Mouse (Mus musculus) midbrain, embryonic 11.5 days (tissue): ENCODE data around the gene Thpo. TPM values are rescaled to one million over a fixed set of nuclear protein-coding genes. Genes with fewer than 3 reads are reported as not detected.
A peak's percentile ranks its signal among the peaks of the same experiment; 100 is the strongest.

Source experiments
- ATAC-seq: fragments of 200-750 bp; cut with Nextera tagmentation; 2 replicates; pipeline ENCODE4 v1.8.0; 2017; ENCODE audit warnings: moderate TSS enrichment, moderate library complexity; ENCODE audit not compliant: low FRiP score
- DNase-seq: peaks from one replicate; pipeline ENCODE4 v3.0.0; 2015; ENCODE audit warnings: low spot score; ENCODE audit errors: missing footprints
- H3K27ac ChIP-seq: fragments of 300-500 bp; sonication (generic); 2 replicates; pipeline ENCODE4 v1.5.1; 2014; ENCODE audit warnings: low read depth, low read length
- H3K27me3 ChIP-seq: fragments of 300-500 bp; sonication (generic); 2 replicates; pipeline ENCODE4 v1.6.1; 2014; ENCODE audit warnings: mild to moderate bottlenecking, low read length, moderate library complexity, mixed read lengths; ENCODE audit not compliant: control insufficient read depth, insufficient read depth
- H3K36me3 ChIP-seq: fragments of 300-500 bp; sonication (generic); 2 replicates; pipeline ENCODE4 v1.6.1; 2014; ENCODE audit warnings: mild to moderate bottlenecking, low read length, moderate library complexity, mixed read lengths; ENCODE audit not compliant: control insufficient read depth, insufficient read depth
- H3K4me1 ChIP-seq: fragments of 300-500 bp; sonication (generic); 2 replicates; pipeline ENCODE4 v1.6.1; 2014; ENCODE audit warnings: low read length; ENCODE audit not compliant: control insufficient read depth, insufficient read depth
- H3K4me2 ChIP-seq: fragments of 300-500 bp; sonication (generic); 2 replicates; pipeline ENCODE4 v1.6.1; 2014; ENCODE audit warnings: mild to moderate bottlenecking, moderate library complexity
- H3K4me3 ChIP-seq: fragments of 300-500 bp; sonication (generic); 2 replicates; pipeline ENCODE4 v1.5.1; 2014; ENCODE audit warnings: low read depth, low read length
- H3K9ac ChIP-seq: fragments of 300-500 bp; sonication (generic); 2 replicates; pipeline ENCODE4 v1.6.1; 2014; ENCODE audit warnings: low read length
- H3K9me3 ChIP-seq: fragments of 300-500 bp; sonication (generic); 2 replicates; pipeline ENCODE4 v1.6.1; 2016; ENCODE audit warnings: low read length; ENCODE audit not compliant: control insufficient read depth
- WGBS: fragments of 180-500 bp; shearing (Covaris S2); extraction: QIAGEN DNeasy Blood & Tissue Kit; methylation state at CpG from one replicate; pipeline ENCODE4 v1.1.7; 2014; 5-methylcytosine and 5-hydroxymethylcytosine counted together
- polyA plus RNA-seq: library from polyadenylated mRNA; unstranded; fragments of >200 nt; fragmentation: Nextera tagmentation; extraction: Ambion mirVana; gene quantifications from 2 replicates; pipeline ENCODE4 v1.2.1, GENCODE M21; 2014

The Thpo gene
- polyA plus RNA-seq, 1 experiment from 2014 or later = 0.71 TPM

DNA sequence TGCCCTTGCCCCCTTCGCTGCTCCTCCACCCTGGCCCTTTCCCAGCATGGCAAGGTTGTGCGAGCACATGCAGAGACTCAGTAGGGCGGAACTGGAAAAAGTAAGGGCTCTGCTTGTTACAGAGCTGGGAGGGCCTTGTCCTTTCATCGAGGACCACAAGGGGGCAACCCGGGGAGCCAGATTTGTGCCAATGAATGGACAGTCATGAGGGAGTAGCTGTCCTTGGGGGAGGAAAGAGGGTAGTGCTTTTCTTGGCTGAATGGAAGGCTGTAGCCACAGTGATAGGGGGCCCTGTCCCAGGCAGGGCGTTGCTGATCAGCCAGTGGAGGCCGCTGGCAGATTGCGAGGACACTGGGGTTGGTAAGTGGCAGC, 31.8 kb downstream of the Thpo start:
- peak overlapping the region; percentile 41 for H3K9ac ChIP-seq
- DNase-seq = peak; percentile 96
- ATAC-seq = peak; percentile 82
- H3K27me3 ChIP-seq = no peaks in the 10 kb centered on the region
- no peaks in the 10 kb centered on the region; the same call in 1 of the 2 replicates for H3K36me3 ChIP-seq
- no peaks in the 10 kb centered on the region for H3K9me3 ChIP-seq
- H3K27ac ChIP-seq = peak overlapping the region; percentile 36; the same call in 1 of the 2 replicates
- 1% methylated on average over 8 of the region's 8 CpGs for WGBS
- H3K4me1 ChIP-seq = peaks cover 21% of the 10 kb centered on the region
- no peak overlapping the region for H3K4me3 ChIP-seq
- H3K4me2 ChIP-seq = no peak overlapping the region

DNA sequence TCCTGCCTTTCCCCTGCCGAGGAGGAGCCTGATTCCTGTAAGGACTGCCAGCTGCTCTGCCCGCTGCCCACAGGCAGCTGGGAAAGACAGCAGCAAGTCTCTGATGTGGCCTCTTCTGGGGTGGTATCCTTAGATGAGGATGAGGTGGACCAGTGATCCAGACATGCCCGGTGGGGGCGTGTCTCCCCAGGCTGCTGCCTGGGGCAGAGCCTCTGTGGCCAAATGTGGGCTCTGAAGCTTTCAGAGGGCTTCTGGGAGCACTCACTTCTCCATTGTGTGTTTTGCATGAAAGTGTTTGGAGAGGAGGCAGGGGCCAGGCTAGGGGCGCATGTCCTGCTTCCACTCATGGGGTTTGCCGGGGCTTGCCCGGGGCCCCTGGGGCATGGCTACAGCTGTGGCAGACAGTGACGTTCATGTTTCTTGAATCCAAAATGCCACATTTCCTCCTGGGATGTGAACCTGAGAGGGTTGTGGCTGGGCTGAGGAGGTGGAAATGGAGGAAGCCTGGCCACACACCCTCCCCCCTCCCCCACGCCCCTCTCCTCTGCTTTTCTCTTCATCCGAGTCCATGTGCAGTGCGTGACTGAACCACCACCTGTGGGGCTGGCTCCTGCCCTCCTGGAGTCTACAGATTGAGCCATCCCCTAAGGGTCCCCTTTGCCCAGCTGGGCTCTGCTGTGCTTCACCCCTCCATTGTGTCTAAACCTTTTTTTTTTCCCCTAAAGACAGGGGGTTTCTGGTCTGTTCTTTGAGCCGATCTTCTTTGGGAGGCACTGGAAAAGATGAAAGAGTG, 32.4 kb downstream of the Thpo start:
- DNase-seq (no peak), ATAC-seq (peak; percentile 64)
- 11% methylated on average over 12 of the region's 12 CpGs for WGBS
- peak overlapping the region; percentile 41 for H3K9ac ChIP-seq
- peak overlapping the region; percentile 15 for H3K4me2 ChIP-seq
- no peaks in the 10 kb centered on the region for H3K9me3 ChIP-seq
- H3K4me1 ChIP-seq = peaks cover 21% of the 10 kb centered on the region
- no peaks in the 10 kb centered on the region for H3K27me3 ChIP-seq
- H3K27ac ChIP-seq = peak overlapping the region; percentile 61
- no peak overlapping the region for H3K4me3 ChIP-seq
- H3K36me3 ChIP-seq = no peaks in the 10 kb centered on the region

- H3K4me1 ChIP-seq = peaks cover 26% of the 10 kb centered on the region
- peak overlapping the region; percentile 41 for H3K9ac ChIP-seq
Observed at GRCm38 (mm10) chr16:20701316-20701715, 33.0 kb downstream of the Thpo start.

DNA sequence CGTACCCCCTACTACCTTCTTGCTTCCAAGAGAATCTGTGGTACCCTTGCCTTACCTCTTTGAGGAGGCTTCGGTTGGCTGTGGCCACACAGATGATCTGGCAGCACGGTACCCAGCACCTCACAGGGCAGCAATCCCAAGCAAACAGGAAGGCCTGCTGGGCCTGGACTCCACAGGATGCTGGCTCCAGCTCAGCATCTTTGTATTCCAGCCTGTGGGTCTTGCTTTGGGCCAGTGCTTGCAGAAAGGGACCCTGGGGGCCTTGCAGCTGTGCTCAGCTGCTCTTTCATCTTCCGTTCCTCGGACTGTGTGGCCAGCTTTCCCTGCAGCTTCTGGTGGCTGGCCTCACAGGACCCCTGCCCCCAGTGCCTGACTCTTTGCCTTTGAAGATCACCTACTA, 34.3 kb downstream of the Thpo start:
- no peaks in the 10 kb centered on the region for H3K36me3 ChIP-seq
- H3K4me2 ChIP-seq = no peak overlapping the region
- H3K4me1 ChIP-seq = peaks cover 35% of the 10 kb centered on the region
- no peak overlapping the region for H3K9ac ChIP-seq
- DNase-seq (no peak), ATAC-seq (no peak)
- H3K4me3 ChIP-seq = no peak overlapping the region
- 34% methylated on average over 5 of the region's 5 CpGs for WGBS
- no peaks in the 10 kb centered on the region for H3K27me3 ChIP-seq
- no peak overlapping the region for H3K27ac ChIP-seq
- no peaks in the 10 kb centered on the region for H3K9me3 ChIP-seq

More at GRCm38 (mm10) chr16:20701316-20701715, 33.0 kb downstream of the Thpo start:
- peak overlapping the region; percentile 61 for H3K27ac ChIP-seq
- ATAC-seq = peak; percentile 41; the same call in 1 of the 2 replicates
- H3K27me3 ChIP-seq = no peaks in the 10 kb centered on the region
- no peak overlapping the region for H3K4me3 ChIP-seq
- no peaks in the 10 kb centered on the region for H3K9me3 ChIP-seq
- DNase-seq = no peak
- 43% methylated on average over 7 of the region's 7 CpGs for WGBS
- H3K4me2 ChIP-seq = no peak overlapping the region
- H3K36me3 ChIP-seq = no peaks in the 10 kb centered on the region

- DNase-seq (no peak), ATAC-seq (no peak)
- Histone ChIP-seq H3K27ac (no peak overlapping the region), H3K36me3 (no peaks in the 10 kb centered on the region), H3K4me2 (no peak overlapping the region), H3K4me3 (no peak overlapping the region), H3K4me1 (peaks cover 35% of the 10 kb centered on the region), H3K27me3 (no peaks in the 10 kb centered on the region), H3K9ac (no peak overlapping the region), H3K9me3 (no peaks in the 10 kb centered on the region)
- WGBS = 76% methylated on average over 5 of the region's 5 CpGs
Observed at GRCm38 (mm10) chr16:20699266-20699665, 35.0 kb downstream of the Thpo start.

DNA sequence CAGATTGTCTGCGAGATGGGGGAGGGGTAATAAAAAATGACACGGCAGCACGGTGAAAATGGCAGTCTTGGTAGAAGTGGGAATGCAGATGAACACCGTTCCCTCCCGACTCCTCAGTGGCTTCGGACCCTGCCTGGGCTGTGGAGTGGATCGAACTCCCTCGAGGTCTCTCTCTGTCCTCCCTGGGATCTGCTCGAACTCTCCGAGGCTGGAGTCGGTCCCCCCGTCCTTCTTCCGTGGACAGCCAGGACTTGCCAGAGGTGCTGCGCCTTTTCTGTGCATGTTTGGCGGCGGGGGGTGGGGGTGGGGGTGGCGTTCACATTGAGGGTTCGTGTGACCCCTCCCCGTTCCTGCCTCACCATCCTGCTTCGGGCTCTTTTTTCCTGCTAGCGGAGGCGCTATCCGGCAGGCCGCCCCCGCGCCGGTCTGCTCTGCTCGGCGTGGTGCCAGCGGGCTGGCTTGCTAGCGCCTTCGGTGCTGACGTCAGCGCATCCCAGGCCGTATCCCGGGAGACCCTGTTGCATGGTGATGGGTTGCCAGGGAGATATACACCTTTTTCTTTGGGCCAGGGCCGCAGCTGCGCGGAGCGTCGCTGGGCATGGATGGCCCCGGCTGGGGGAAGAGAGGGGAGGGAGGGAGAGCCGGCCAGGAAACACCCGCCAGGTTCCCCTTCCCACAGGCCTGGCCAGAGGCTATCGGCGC, 38.5 kb downstream of the Thpo start:
- peak overlapping the region; percentile 65 for H3K4me2 ChIP-seq
- peaks cover 29% of the 10 kb centered on the region for H3K4me1 ChIP-seq

DNA sequence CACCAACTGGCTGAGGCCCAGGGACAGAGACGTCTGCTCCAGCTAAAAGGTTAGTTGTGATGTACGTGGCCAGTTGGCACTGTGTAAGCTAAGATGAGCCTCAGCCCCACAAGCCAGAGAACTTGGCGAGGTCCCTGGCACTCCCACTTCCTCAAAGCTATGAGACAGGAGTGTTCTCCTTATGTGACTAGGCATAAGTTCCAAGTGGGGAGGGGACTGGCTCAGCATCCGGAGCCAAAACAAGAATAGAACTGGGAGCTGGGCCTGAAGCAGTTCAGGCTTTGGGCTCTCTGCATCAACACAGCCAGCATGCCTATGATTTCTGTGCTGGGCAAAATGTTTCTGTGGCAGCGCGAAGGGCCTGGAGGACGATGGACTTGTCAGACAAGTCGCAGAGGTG, 39.5 kb downstream of the Thpo start:
- 76% methylated on average over 8 of the region's 8 CpGs for WGBS
- Histone ChIP-seq H3K9me3 (no peaks in the 10 kb centered on the region), H3K27ac (no peak overlapping the region), H3K36me3 (peaks cover 2% of the 10 kb centered on the region; the same call in 1 of the 2 replicates), H3K9ac (no peak overlapping the region), H3K27me3 (no peaks in the 10 kb centered on the region), H3K4me3 (no peak overlapping the region), H3K4me2 (no peak overlapping the region), H3K4me1 (peaks cover 27% of the 10 kb centered on the region)
- ATAC-seq (no peak), DNase-seq (no peak)

More for the DNA sequence above, 38.5 kb downstream of the Thpo start:
- 1% methylated on average over 46 of the region's 46 CpGs for WGBS
- Histone ChIP-seq H3K27me3 (no peaks in the 10 kb centered on the region), H3K9ac (peak overlapping the region; percentile 59), H3K27ac (peak overlapping the region; percentile 48; the same call in 1 of the 2 replicates), H3K36me3 (no peaks in the 10 kb centered on the region), H3K9me3 (no peaks in the 10 kb centered on the region), H3K4me3 (peak overlapping the region; percentile 22)
- DNase-seq (peak; percentile 98), ATAC-seq (peak; percentile 79)

GRCm38 (mm10) chr16:20693111-20693701, 41.1 kb downstream of the Thpo start, which contains the start of gene Fam131a:
Gene Fam131a, plus strand, starts transcription at chr16:20693241.
- H3K4me3 ChIP-seq = peak within 1 kb of the TSS; percentile 53
- peak within 1 kb of the TSS; percentile 63 for H3K4me2 ChIP-seq
- no peaks in the 10 kb centered on the region for H3K27me3 ChIP-seq
- peak; percentile 99 for DNase-seq
- WGBS = 0% methylated on average over 37 of the region's 37 CpGs
- H3K9ac ChIP-seq = peak within 1 kb of the TSS; percentile 67
- peaks cover 17% of the 10 kb centered on the region for H3K36me3 ChIP-seq
- ATAC-seq = peak; percentile 93
- peaks cover 27% of the 10 kb centered on the region for H3K4me1 ChIP-seq
- H3K9me3 ChIP-seq = no peaks in the 10 kb centered on the region
- peak within 1 kb of the TSS; percentile 73 for H3K27ac ChIP-seq
